Mouse (Mus musculus) monocyte, adult 5-6 weeks (primary cell): ENCODE data around the gene Snd1. TPM values are rescaled to one million over a fixed set of nuclear protein-coding genes. Genes with fewer than 3 reads are reported as not detected.
"Not testable (repeated sequence)": the region's sequence is repeated elsewhere in the genome, so short reads cannot be mapped to it uniquely, and the experiment has no call there.

Experiments used
- ATAC-seq: fragments of 153-309, 156-312 bp; replicated peaks from 2 replicates; pipeline ENCODE4 v1.8.0; 2017; ENCODE audit warnings: mild to moderate bottlenecking; ENCODE audit not compliant: low TSS enrichment, insufficient number of reproducible peaks, severe bottlenecking, poor library complexity, low FRiP score
- total RNA-seq: library from RNA; stranded (forward); fragments of 200-1000, 200-491, 200-594 nt; gene quantifications from 3 replicates; pipeline ENCODE4 v1.2.3, GENCODE M21; 2017

Gene Snd1
- total RNA-seq, 1 experiment from 2014 or later = 110 TPM

DNA sequence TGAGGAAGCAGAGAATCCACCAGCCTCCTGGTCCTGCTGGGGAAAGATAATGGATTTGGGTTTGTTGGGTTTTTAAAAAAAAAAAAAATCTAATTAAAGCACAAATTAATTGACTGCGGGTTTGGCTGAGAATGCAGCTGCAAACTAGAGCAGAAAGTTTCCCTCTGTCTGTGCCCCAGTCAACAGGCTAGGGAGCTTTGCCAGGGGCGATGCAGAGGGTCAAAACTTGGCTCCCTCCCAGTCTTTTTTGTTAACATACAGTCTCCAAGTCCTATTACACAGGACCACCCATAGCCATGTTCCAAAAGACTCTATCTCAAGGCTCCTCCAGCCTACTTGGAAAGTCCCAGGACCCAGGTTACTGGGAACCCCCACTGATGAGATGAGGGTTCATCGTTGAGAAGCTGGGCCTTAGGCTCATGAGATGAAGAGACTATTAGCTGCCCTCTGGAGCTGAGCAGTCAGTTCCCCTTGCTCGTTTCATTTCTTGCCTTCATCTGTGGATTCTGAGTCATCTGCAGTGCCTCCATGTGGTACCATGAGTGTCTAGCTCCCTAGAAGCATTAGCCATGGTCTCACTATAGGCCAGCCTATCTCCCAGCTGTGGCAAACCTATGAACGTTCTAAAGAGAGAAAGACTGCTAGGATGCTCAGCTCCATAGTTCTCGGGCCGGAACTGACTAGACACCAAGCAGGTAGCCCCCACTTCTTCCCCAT lies 411.9 kb downstream of the Snd1 start:
- ATAC-seq = no peak

DNA sequence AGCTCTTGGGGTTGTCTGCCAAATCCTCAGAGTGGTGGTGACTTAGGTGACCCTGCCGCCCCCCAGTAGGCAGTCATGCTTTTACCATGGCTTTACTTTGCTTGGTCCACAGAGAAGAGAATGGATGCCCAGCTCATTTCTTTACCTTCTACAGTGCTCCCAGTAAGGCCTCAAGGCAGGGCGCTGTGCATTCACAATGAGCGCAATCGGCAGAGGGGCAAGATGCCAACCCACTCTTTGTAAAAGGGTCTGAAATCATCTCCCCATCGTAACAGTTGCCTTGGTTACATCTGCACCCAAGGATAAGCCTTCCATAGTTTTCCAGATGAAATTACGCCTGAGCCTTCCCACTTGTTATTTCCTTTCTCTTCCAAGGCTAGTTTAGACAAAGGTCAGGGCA lies 415.5 kb downstream of the Snd1 start:
- ATAC-seq = no peak

DNA sequence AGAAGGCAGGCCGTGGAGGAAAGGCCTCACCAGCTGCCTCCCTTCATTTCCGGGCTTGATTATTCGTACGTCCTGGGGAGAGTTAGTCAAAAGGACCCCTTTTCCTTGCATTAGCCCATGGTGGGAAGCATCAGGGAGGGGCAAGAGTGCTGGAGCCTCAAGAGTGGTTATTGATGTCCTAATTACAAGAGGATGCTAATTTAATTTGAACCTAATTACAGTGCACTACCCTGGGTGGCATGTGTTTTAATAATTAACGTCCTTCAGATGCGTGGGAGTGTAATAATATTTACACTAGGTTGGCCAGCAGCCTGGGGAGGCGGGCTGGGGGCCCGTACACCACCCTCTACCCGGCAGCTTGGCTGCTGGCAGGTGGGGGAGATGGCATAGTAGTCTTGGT lies 416.5 kb downstream of the Snd1 start:
- ATAC-seq = no peak

DNA sequence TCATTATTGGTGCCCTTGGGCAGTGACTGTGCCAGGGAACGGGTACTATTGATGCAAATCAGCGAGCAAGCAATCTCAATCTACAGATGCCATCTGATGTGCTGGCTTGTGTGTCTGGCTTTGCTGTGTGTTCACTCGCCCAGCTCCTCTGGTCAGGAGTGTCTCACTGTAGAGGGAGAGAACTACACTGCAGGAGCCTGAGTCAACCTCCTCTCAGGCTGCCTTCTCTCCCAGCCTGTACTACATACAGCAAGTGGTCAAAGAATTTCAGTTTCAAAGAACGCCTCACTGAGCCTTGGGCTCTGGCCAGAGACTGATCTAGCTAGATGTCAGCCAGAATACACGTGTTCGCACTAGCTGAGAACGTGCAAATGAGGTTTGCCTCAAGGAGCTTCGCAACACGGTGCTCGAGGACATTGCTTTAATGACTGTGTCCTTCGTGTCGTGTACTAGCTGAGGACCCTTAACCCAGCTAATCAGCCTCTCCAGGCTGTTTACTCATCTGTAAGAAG lies 420.1 kb downstream of the Snd1 start:
- ATAC-seq = no peak

DNA sequence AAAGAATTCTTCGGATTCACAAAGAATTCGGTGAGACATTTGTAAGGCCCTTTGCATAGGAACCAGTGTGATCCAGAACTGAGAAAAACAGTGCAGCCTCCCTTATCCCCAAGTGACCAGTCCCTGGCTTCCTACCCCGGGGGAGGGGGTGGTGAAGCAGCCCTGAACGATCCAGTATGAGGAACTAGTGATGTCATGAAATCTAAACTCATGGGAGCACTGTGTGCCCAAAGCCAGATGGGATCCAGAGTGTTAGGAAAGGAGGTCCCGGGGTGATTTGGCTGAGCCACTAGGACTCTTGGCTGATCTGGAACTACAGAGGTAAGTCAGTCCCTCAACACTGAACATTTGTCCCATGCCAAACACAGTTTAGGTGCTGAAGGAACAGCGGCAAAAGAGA lies 420.8 kb downstream of the Snd1 start:
- ATAC-seq = no peak

GRCm38 (mm10) chr6:28896762-28897320 lies 421.9 kb downstream of the Snd1 start:
- ATAC-seq = no peak

- ATAC-seq = no peak
These were observed 422.6 kb downstream of the Snd1 start for GRCm38 (mm10) chr6:28897326-28898085.

DNA sequence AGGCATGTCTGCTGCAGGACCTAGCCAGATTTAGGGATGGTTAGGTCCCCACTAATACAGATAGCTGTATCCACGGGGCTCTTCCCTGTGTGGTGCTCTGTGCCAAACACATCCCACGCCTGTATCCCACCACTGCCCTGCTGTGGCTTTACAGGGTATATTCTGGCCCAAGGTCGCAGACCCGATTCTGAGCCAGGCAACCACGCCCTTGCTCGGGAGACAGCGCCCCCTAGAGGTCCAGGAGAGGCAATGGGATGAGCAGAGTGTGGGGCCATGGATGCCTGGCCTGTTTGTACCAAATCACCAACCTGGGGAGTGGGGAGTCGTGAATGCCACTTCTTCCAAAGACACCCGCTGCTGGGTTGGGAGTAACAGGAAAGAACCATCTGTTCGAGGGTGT lies 423.9 kb downstream of the Snd1 start:
- ATAC-seq = 0 out of 2 replicates have a peak, but pooled peaks have one; percentile 22

- no peak for ATAC-seq
These were observed 427.6 kb downstream of the Snd1 start for GRCm38 (mm10) chr6:28902573-28902972.

DNA sequence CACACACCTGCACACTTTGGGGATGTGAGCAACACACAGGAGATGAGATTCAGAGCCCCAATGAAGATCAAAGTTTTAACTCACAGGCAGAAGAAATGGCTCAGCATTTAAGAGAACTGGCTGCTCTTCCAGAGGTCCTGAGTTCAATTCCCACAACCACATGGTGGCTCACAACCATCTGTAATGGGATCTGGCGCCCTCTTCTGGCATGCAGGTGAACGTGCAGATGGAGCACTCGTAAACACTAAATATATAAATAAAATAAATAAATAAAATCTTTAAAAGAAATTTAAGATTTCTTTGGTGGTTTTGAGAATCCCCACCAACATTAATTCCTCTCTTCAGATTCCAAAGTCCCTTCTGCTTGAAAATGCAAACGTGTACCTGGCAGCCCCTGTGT lies 429.5 kb downstream of the Snd1 start:
- ATAC-seq = no peak

DNA sequence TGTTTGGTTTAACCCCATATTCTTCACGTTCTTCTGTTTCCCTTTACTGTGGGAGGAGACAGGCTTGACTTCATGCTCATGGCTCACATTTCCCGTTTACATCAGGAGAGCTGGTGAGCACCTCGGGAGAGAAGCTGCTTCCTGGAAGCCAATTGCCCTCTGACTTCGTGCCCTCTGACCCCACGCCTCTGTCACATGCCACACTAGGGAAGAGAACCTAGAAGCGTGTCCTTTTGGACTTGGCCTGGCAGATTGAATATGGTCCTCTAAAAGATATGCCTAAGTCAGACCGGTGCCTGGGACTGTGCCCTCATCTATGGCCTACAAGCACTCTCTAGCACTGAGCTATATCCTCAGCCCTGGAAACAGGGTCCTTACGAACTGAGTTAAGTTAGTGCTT lies 430.4 kb downstream of the Snd1 start:
- ATAC-seq = no peak

GRCm38 (mm10) chr6:28909866-28910265 lies 434.9 kb downstream of the Snd1 start:
- ATAC-seq = no peak

GRCm38 (mm10) chr6:28914981-28915380 lies 440.0 kb downstream of the Snd1 start:
- ATAC-seq = no peak

- no peak for ATAC-seq
These were observed 441.7 kb downstream of the Snd1 start for GRCm38 (mm10) chr6:28916630-28917029.

DNA sequence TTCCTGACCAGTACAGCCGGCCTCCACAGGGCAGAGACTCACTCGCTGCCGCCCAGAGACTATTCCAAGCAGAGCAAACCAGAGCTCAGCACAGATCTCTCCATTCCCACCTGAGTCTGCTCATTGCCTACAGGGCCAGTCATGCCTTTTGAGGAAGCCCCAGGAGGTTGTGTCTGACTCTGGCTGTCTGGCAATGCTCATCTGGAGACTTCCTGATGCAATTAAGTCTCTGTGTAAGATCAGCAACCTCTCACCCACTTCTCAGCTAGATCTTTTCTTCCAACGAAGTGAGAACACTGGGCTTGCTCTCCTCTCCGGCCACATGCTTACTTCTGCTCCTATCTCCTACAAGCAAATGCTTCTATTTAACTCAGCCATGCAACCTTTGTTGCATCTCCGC lies 444.4 kb downstream of the Snd1 start:
- no peak for ATAC-seq

DNA sequence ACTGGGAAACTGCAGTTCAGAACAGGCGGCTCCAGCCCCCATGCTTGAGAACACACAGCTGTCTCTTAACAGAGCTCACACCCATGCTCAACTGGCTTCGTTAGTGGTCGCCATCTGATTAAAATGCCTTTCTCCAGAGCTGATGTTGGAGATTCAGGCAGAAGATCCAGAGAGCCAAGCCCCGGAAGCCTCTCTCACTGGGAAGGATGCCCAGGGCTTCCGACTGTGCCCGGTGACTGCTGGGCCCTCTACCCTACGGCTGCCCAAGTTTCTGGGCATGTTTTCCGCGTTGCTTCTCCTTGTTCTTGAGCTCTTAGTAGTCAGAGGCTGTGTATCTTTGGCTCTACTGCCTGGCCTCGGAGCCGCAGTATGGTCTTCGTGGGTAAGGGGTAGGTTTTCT lies 447.4 kb downstream of the Snd1 start:
- no peak for ATAC-seq

- no peak for ATAC-seq
These were observed 448.3 kb downstream of the Snd1 start for GRCm38 (mm10) chr6:28923091-28923824.

GRCm38 (mm10) chr6:28923837-28924236 lies 448.9 kb downstream of the Snd1 start:
- no peak for ATAC-seq

DNA sequence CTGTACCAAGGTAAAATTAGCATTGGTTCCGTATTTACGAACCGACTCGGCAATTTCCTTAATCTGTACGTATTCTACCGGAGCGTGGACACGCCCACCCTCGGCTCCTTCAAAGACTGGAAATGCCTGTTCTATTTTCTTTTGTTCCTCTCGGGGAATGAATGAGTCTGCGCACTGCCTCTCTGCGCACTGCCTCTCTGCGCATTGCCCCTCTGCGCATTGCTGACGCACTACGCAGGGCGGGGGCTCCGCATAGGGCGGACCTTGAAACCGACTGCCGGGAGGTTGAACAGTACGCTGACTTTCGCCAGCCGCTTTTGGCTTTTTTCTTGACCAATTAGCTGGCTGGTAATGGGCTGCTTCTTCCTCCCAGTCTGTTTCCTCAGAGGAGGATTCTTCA lies 453.0 kb downstream of the Snd1 start:
- ATAC-seq = not testable (repeated sequence)
